In the genomic region with DNA sequence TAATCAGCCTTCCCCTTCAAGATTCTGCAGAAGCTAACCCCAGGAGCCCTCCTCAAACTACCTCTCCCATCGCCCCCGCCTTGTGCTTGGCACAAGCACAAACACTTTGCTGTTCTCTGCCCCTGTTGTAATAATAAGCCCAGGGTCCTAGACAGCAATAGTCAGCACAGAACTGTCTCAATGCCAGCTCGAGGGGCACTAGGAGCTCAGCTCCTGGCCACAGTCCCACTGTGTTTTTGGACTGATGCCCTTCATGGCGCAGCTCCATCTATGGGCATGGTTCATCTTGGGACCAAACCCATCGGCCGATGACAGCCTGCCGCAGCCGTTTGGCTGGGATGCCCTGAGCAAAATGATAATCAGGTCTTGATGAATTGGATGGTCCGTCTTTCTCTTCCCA, we compare ENCODE assay signal across 8 mouse cellular contexts.
A peak's percentile ranks its signal among the peaks of the same experiment; 100 is the strongest.
DNase-seq lines count a peak whose midpoint lies in the region.

No protein-coding gene starts in this region.

- peak; percentile 18 for DNase-seq in layer of hippocampus, adult 11-12 months (ENCODE audit: low spot score)
- no peak for DNase-seq in layer of hippocampus, adult 9-10 months (ENCODE audit: low spot score)
- peak; percentile 9 to 26 for DNase-seq in cerebellum, adult 18-20 months
- DNase-seq in frontal cortex, postnatal 14 days (ENCODE audit: low spot score in 2 of 2) = peak; percentile 28 to 47
- DNase-seq in layer of hippocampus, postnatal 36 days = peak; percentile 41 to 46
- peak; percentile 7 for DNase-seq in right cerebral cortex, postnatal 25 days
- no peak for DNase-seq in yolk sac, embryonic 10.5 days (ENCODE audit: low spot score)
- DNase-seq in embryo, embryonic 11 days = no peak

Comparison
In these comparisons a context has a peak if more than half of its experiments do, and no peak if none do; other contexts are left out.
1. DNase-seq: peak in layer of hippocampus, adult 11-12 months (single experiment), cerebellum, adult 18-20 months (2 of 2), frontal cortex, postnatal 14 days (2 of 2), layer of hippocampus, postnatal 36 days (2 of 2) and right cerebral cortex, postnatal 25 days (single experiment); none in layer of hippocampus, adult 9-10 months (single experiment), yolk sac, embryonic 10.5 days (single experiment) and embryo, embryonic 11 days (single experiment).